Mouse (Mus musculus) liver, embryonic 11.5 days (tissue): Measurements from ENCODE around the gene Tspan1. TPM values are rescaled to one million over a fixed set of nuclear protein-coding genes. Genes with fewer than 3 reads are reported as not detected.

Experiments used
- ATAC-seq: fragments of 200-750 bp; cut with Nextera tagmentation; replicated peaks from 2 replicates; pipeline ENCODE4 v1.8.0; 2017; ENCODE audit warnings: moderate number of reproducible peaks, mild to moderate bottlenecking, moderate TSS enrichment, moderate library complexity; ENCODE audit not compliant: low FRiP score
- DNase-seq: peaks from one replicate; pipeline ENCODE4 v3.0.0-alpha.2; 2017; ENCODE audit warnings: low spot score
- H3K27ac ChIP-seq: fragments of 300-500 bp; sonication (generic); 2 replicates; pipeline ENCODE4 v1.5.1; 2014; ENCODE audit warnings: mild to moderate bottlenecking, low read depth, low read length, control low read depth
- H3K27me3 ChIP-seq: fragments of 300-500 bp; sonication (generic); replicated peaks from 2 replicates; pipeline ENCODE4 v1.6.1; 2014; ENCODE audit warnings: low read length, mixed read lengths; ENCODE audit not compliant: control insufficient read depth, insufficient read depth
- H3K36me3 ChIP-seq: fragments of 300-500 bp; sonication (generic); 2 replicates; pipeline ENCODE4 v1.6.1; 2014; ENCODE audit warnings: mild to moderate bottlenecking, low read length, moderate library complexity, mixed read lengths; ENCODE audit not compliant: control insufficient read depth, insufficient read depth
- H3K4me1 ChIP-seq: fragments of 300-500 bp; sonication (generic); replicated peaks from 2 replicates; pipeline ENCODE4 v1.6.1; 2014; ENCODE audit warnings: low read length, mixed read lengths; ENCODE audit not compliant: control insufficient read depth, insufficient read depth
- H3K4me2 ChIP-seq: fragments of 300-500 bp; sonication (generic); 2 replicates; pipeline ENCODE4 v1.6.1; 2014; ENCODE audit warnings: mild to moderate bottlenecking, control low read depth, moderate library complexity
- H3K4me3 ChIP-seq: fragments of 300-500 bp; sonication (generic); 2 replicates; pipeline ENCODE4 v1.5.1; 2014; ENCODE audit warnings: low read depth, low read length, control low read depth
- H3K9ac ChIP-seq: fragments of 300-500 bp; sonication (generic); 2 replicates; pipeline ENCODE4 v1.6.1; 2014; ENCODE audit warnings: low read depth, low read length, control low read depth
- H3K9me3 ChIP-seq: fragments of 300-500 bp; sonication (generic); 2 replicates; pipeline ENCODE4 v1.6.1; 2016; ENCODE audit warnings: low read length, inconsistent platforms, mixed read lengths; ENCODE audit not compliant: control insufficient read depth
- WGBS: fragments of 180-500 bp; shearing (Covaris S2); extraction: QIAGEN DNeasy Blood & Tissue Kit; methylation state at CpG from one replicate; pipeline ENCODE4 v1.1.7; 2014; 5-methylcytosine and 5-hydroxymethylcytosine counted together
- polyA plus RNA-seq: library from polyadenylated mRNA; unstranded; fragments of >200 nt; fragmentation: Nextera tagmentation; extraction: Ambion mirVana; gene quantifications from 2 replicates; pipeline ENCODE4 v1.2.1, GENCODE M21; 2014

Gene Tspan1
- polyA plus RNA-seq, 1 experiment from 2014 or later: 0.11 TPM

DNA sequence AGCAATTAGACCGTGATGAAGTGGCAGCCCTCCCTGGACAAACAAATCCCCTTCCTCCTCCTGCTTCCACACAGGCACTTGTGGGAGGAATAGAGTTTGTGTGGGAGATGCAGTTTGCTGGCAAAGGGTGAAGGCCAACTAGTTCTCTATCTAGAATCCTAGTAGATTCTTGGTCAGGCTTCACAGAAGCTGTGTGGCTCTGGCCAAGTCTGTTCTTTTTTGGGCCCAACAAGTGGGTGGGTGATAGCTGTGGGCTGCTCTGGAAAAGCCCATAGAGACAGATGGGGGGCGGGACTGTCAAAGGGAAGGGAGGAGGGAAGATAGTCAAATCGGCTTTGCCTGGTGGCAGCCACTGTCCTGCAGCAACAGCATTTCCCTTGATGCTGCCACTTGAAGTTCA, 6.6 kb downstream of the Tspan1 start:
- ATAC-seq: no peak
- peaks cover 26% of the 10 kb centered on the region for H3K36me3 ChIP-seq
- H3K4me1 ChIP-seq: no peaks in the 10 kb centered on the region; the same call in 1 of the 2 replicates
- no peaks in the 10 kb centered on the region for H3K27me3 ChIP-seq
- no peak for DNase-seq
- no peak overlapping the region for H3K4me2 ChIP-seq
- no peak overlapping the region for H3K27ac ChIP-seq
- no peak overlapping the region for H3K4me3 ChIP-seq
- WGBS: 77% methylated on average over 3 of the region's 3 CpGs
- H3K9me3 ChIP-seq: no peaks in the 10 kb centered on the region
- H3K9ac ChIP-seq: no peak overlapping the region

GRCm38 (mm10) chr4:116159912-116160311, 7.5 kb downstream of the Tspan1 start:
- Histone ChIP-seq H3K36me3 (peaks cover 34% of the 10 kb centered on the region), H3K4me3 (no peak overlapping the region), H3K4me2 (no peak overlapping the region), H3K27ac (no peak overlapping the region), H3K4me1 (no peaks in the 10 kb centered on the region; the same call in 1 of the 2 replicates), H3K9me3 (no peaks in the 10 kb centered on the region), H3K27me3 (no peaks in the 10 kb centered on the region), H3K9ac (no peak overlapping the region)
- no peak for DNase-seq
- no peak for ATAC-seq
- WGBS: 69% methylated on average over 3 of the region's 3 CpGs

GRCm38 (mm10) chr4:116157882-116158281, 9.5 kb downstream of the Tspan1 start:
- Histone ChIP-seq H3K36me3 (peaks cover 48% of the 10 kb centered on the region), H3K27ac (no peak overlapping the region), H3K9me3 (no peaks in the 10 kb centered on the region), H3K9ac (no peak overlapping the region), H3K4me2 (no peak overlapping the region), H3K27me3 (no peaks in the 10 kb centered on the region), H3K4me3 (no peak overlapping the region), H3K4me1 (no peaks in the 10 kb centered on the region)
- DNase-seq: no peak
- ATAC-seq: no peak
- WGBS: 92% methylated on average over 2 of the region's 2 CpGs

GRCm38 (mm10) chr4:116152702-116153101, 14.7 kb downstream of the Tspan1 start:
- Histone ChIP-seq H3K4me2 (no peak overlapping the region), H3K4me3 (no peak overlapping the region), H3K4me1 (peaks cover 6% of the 10 kb centered on the region; the same call in 1 of the 2 replicates), H3K9ac (no peak overlapping the region), H3K27me3 (no peaks in the 10 kb centered on the region), H3K36me3 (peaks cover 45% of the 10 kb centered on the region), H3K27ac (no peak overlapping the region), H3K9me3 (no peaks in the 10 kb centered on the region)
- ATAC-seq: no peak
- no peak for DNase-seq
- WGBS: 93% methylated on average over 15 of the region's 15 CpGs

DNA sequence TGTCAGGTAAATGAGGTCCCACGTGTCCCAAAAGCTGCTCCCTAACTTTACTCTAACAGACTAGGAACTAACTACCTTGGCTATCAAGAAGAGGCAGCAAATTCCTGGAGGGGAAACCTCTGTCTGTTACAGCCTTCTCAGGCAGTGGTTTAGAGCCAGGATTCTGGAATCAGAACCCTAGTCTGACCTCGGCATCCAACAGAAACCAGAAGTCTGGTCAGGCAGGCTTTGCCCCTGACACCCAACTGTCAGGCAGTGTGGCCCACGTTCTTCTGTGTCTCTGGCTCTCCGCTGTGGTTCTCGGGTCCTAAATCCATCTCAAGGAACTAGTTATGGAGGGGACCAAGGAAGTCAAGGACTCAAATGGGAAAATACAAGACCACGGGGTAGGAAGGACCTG, 16.2 kb downstream of the Tspan1 start, which contains the start of gene Lurap1:
Gene Lurap1 (minus strand): TSS at position 101 of the 400 bp plus-strand sequence.
- ATAC-seq: no peak
- Histone ChIP-seq H3K36me3 (peaks cover 32% of the 10 kb centered on the region), H3K27ac (peak within 1 kb of the TSS; percentile 89), H3K4me2 (peak within 1 kb of the TSS; percentile 77), H3K27me3 (no peaks in the 10 kb centered on the region), H3K9ac (peak within 1 kb of the TSS; percentile 83), H3K9me3 (peaks cover 3% of the 10 kb centered on the region; the same call in 1 of the 2 replicates), H3K4me3 (peak within 1 kb of the TSS; percentile 84), H3K4me1 (peaks cover 6% of the 10 kb centered on the region; the same call in 1 of the 2 replicates)
- no peak for DNase-seq
- WGBS: 73% methylated on average over 6 of the region's 6 CpGs

GRCm38 (mm10) chr4:116150862-116151221, 16.6 kb downstream of the Tspan1 start:
- peaks cover 3% of the 10 kb centered on the region; the same call in 1 of the 2 replicates for H3K9me3 ChIP-seq
- peaks cover 28% of the 10 kb centered on the region for H3K36me3 ChIP-seq
- peak overlapping the region; percentile 84 for H3K4me3 ChIP-seq
- H3K27ac ChIP-seq: no peak overlapping the region
- no peak for DNase-seq
- peak overlapping the region; percentile 83 for H3K9ac ChIP-seq
- H3K4me2 ChIP-seq: peak overlapping the region; percentile 77
- H3K4me1 ChIP-seq: peaks cover 6% of the 10 kb centered on the region; the same call in 1 of the 2 replicates
- ATAC-seq: peak; percentile 27
- H3K27me3 ChIP-seq: no peaks in the 10 kb centered on the region
- 19% methylated on average over 4 of the region's 4 CpGs for WGBS

DNA sequence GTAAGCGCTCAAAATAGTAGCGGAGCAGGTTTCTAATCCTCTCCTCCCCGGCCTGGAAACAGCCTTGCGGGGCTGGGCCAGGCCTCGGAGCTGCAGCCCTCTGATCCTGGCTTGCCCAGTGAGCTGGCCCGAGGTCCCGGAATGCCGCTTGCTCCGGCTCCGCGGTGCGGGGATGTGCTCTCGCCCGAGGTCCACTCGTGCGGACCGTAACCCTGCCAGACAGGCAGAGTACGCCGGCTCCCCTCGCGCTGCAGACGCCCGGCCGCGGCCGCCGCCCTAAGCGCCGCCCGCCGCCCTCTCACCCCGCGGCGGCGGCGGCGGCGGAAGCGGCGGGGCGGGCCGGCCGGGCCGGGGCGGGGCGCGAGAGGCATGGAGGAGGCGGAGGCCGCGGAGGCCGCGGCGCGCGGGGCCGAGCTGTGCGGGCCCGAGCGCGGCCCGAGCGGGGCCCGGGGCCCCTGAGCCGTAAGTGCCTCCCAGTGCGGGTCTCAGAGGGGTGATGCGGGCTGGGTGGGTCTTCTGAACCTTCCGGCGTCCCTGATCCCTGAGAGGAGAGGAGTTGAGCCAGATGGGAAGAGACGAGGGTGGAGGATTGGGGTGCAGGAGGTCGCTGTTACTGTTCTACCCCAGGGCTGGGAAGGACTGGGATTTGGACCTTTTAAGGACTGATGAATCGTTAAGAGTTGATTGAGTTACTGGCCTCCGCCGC, 17.1 kb downstream of the Tspan1 start:
- Histone ChIP-seq H3K9me3 (peaks cover 3% of the 10 kb centered on the region; the same call in 1 of the 2 replicates), H3K4me1 (peaks cover 6% of the 10 kb centered on the region; the same call in 1 of the 2 replicates), H3K27me3 (no peaks in the 10 kb centered on the region), H3K4me3 (peak overlapping the region; percentile 84), H3K4me2 (peak overlapping the region; percentile 77), H3K9ac (peak overlapping the region; percentile 83), H3K36me3 (peaks cover 23% of the 10 kb centered on the region), H3K27ac (peak overlapping the region; percentile 89)
- ATAC-seq (peak; percentile 91), DNase-seq (peak; percentile 81)
- under 1% methylated on average over 67 of the region's 73 CpGs for WGBS

- Histone ChIP-seq H3K4me1 (peaks cover 6% of the 10 kb centered on the region), H3K27ac (peak overlapping the region; percentile 89), H3K4me2 (peak overlapping the region; percentile 77), H3K27me3 (no peaks in the 10 kb centered on the region), H3K9me3 (peaks cover 3% of the 10 kb centered on the region; the same call in 1 of the 2 replicates), H3K4me3 (peak overlapping the region; percentile 84), H3K36me3 (peaks cover 19% of the 10 kb centered on the region), H3K9ac (peak overlapping the region; percentile 83)
- DNase-seq (no peak), ATAC-seq (peak; percentile 25)
- WGBS: 30% methylated on average over 6 of the region's 6 CpGs
These were observed 17.6 kb downstream of the Tspan1 start for GRCm38 (mm10) chr4:116149812-116150155.
